Mouse (Mus musculus): ENCODE measurements around the gene Elp6. TPM values are rescaled to one million over a fixed set of nuclear protein-coding genes. Genes with fewer than 3 reads are reported as not detected.

The Elp6 gene
- polyA plus RNA-seq, 1 experiment from 2014 or later: 11.7 TPM

DNA sequence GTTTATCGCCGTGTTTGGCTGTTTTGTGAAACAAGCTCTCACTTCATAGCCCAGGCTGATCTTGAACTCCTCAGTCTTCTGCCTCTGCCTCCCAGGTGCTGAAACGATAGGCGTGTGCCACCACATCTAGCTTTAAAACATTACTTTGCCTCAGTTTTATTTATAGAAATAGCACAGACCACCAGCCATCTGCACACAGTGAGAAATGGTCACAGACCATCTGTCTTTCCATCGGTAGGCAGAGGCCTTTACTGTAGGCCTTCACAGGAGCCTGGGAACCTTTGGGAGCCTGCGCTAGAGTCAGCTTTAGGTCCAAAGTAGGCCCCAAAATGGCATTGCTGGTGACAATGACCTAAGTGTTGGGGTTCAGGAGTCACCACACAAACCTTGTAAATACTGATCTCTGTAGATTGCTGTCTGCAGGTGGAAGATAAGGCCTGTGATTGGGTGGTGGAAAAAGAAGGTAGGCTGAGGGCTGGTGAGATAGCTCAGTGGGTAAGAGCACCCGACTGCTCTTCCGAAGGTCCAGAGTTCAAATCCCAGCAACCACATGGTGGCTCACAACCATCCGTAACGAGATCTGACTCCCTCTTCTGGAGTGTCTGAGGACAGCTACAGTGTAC is 20.8 kb upstream of the Elp6 start:
- Histone ChIP-seq H3K27ac (no peak overlapping the region), H3K36me3 (no peaks in the 10 kb centered on the region), H3K9ac (no peak overlapping the region), H3K4me2 (no peak overlapping the region), H3K9me3 (replicated peaks) (no peaks in the 10 kb centered on the region), H3K27me3 (no peaks in the 10 kb centered on the region), H3K4me1 (replicated peaks) (no peaks in the 10 kb centered on the region), H3K4me3 (no peak overlapping the region)
- 90% methylated on average over 10 of the region's 10 CpGs for WGBS
- ATAC-seq (replicated peaks; ENCODE audit: insufficient number of reproducible peaks, insufficient read depth, low FRiP score, low read depth): no peak

DNA sequence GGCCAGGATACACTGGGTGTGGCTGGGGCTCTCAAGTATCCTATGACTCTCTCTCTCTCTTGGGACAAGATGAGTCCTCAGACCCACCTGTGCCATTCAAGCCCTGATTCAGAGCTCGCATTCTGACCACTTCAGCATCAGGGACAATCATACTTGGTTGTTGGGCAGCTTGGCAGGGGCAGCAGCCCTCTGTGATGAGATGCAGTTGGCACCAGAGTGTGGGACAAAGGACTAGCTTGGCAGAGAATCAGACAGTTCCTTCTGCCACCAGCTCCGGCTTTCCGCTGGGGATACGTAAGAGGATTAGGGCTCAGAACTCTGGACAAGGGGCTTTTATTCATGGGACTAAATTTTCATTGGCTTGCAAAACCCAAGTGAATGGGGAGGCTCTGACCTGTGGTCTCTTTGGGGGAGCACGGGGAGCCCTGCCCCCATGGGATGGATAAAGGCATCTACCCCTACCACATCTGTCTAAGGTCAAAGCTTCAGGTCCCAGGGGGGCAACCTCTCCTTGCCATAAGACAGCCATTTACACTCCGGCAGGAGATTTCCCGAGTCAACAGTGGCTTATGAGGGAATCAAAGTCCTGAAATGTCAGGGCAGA is 17.6 kb upstream of the Elp6 start:
- ATAC-seq (replicated peaks; ENCODE audit: insufficient number of reproducible peaks, insufficient read depth, low FRiP score, low read depth): no peak
- Histone ChIP-seq H3K27ac (no peak overlapping the region), H3K36me3 (no peaks in the 10 kb centered on the region), H3K4me1 (replicated peaks) (no peaks in the 10 kb centered on the region), H3K27me3 (no peaks in the 10 kb centered on the region), H3K4me3 (no peak overlapping the region), H3K4me2 (no peak overlapping the region), H3K9me3 (replicated peaks) (no peaks in the 10 kb centered on the region), H3K9ac (no peak overlapping the region)
- 70% methylated on average over 7 of the region's 7 CpGs for WGBS

DNA sequence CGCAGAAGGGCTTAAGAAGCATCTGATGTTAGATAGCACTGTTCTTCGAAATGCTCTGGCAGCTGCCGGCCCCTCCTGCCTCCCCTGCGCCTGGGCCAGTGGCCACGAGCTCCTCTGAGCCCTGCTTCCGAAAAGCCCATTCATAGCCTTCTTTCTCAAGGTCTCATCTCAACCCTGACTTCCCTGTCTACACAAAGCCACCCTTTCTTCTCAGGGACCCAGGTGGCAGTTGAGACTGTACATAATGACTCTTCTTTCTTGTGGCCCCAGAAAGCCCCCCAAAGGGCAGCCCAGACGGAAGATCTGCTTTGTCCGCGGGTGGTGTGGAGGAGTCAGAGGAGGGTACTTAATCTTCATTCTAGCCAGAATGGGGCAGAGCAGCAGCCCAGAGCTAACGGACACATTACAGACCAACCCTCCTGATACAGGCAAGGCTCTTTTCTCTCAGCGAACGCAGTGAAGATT is 11.7 kb upstream of the Elp6 start:
- H3K9ac ChIP-seq: no peak overlapping the region
- ATAC-seq (replicated peaks; ENCODE audit: insufficient number of reproducible peaks, insufficient read depth, low FRiP score, low read depth): no peak
- no peak overlapping the region for H3K4me3 ChIP-seq
- H3K27me3 ChIP-seq: no peaks in the 10 kb centered on the region
- H3K36me3 ChIP-seq: no peaks in the 10 kb centered on the region
- 56% methylated on average over 12 of the region's 12 CpGs for WGBS
- no peak overlapping the region for H3K27ac ChIP-seq
- no peak overlapping the region for H3K4me2 ChIP-seq
- H3K4me1 ChIP-seq (replicated peaks): no peaks in the 10 kb centered on the region
- no peaks in the 10 kb centered on the region for H3K9me3 ChIP-seq (replicated peaks)

DNA sequence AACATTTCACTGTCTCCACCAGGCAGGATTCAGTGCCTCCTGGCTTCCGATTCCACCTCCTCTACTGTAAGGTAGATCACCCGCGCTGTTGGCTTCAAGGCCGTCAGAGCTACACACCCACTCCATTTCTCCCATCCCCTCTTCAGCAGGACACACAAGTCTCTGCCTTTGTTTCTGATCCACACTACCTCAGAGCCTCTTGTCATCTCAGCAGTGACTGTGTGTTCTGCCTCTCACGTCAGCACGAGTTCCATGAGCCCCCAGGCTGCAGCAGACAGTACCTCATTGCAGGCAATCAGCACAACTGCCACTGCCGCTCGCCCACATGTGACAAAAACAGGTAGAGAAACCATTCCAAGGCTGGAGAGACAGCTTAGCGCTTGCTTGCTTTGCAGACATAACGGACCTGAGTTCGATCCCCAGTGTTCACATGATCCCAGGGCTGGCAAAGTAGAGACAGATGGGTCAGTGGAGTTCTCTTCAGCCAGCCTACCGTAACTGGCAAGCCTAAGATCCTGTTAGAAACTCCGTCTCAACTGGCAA is 11.0 kb upstream of the Elp6 start:
- no peak for ATAC-seq (replicated peaks; ENCODE audit: insufficient number of reproducible peaks, insufficient read depth, low FRiP score, low read depth)
- Histone ChIP-seq H3K4me3 (no peak overlapping the region), H3K9ac (no peak overlapping the region), H3K27ac (no peak overlapping the region), H3K36me3 (no peaks in the 10 kb centered on the region), H3K4me1 (replicated peaks) (no peaks in the 10 kb centered on the region), H3K4me2 (no peak overlapping the region), H3K9me3 (replicated peaks) (no peaks in the 10 kb centered on the region), H3K27me3 (no peaks in the 10 kb centered on the region)
- 81% methylated on average over 13 of the region's 13 CpGs for WGBS

DNA sequence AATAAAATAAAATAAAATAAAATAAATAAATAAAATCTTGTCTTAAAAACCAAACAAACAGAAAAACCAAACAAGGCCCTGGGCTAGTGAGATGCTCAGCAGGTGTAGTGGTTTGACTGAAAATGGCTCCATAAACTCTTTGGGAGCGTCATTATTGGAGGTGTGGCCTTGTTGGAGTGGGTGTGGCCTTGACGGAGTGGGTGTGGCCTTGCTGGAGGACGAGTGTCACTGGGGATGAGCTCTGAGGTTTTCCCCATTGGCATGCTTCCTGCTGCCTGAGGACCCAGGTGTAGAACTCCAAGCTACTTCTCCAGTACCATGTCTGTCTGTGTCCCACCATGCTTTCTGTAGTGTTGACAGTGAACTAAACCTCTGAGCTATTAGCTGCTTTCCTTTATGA is 10.2 kb upstream of the Elp6 start:
- Histone ChIP-seq H3K27me3 (no peaks in the 10 kb centered on the region), H3K4me3 (no peak overlapping the region), H3K27ac (no peak overlapping the region), H3K4me2 (no peak overlapping the region), H3K36me3 (no peaks in the 10 kb centered on the region), H3K9me3 (replicated peaks) (no peaks in the 10 kb centered on the region), H3K9ac (no peak overlapping the region), H3K4me1 (replicated peaks) (no peaks in the 10 kb centered on the region)
- no peak for ATAC-seq (replicated peaks; ENCODE audit: insufficient number of reproducible peaks, insufficient read depth, low FRiP score, low read depth)
- WGBS: 35% methylated on average over 3 of the region's 3 CpGs

DNA sequence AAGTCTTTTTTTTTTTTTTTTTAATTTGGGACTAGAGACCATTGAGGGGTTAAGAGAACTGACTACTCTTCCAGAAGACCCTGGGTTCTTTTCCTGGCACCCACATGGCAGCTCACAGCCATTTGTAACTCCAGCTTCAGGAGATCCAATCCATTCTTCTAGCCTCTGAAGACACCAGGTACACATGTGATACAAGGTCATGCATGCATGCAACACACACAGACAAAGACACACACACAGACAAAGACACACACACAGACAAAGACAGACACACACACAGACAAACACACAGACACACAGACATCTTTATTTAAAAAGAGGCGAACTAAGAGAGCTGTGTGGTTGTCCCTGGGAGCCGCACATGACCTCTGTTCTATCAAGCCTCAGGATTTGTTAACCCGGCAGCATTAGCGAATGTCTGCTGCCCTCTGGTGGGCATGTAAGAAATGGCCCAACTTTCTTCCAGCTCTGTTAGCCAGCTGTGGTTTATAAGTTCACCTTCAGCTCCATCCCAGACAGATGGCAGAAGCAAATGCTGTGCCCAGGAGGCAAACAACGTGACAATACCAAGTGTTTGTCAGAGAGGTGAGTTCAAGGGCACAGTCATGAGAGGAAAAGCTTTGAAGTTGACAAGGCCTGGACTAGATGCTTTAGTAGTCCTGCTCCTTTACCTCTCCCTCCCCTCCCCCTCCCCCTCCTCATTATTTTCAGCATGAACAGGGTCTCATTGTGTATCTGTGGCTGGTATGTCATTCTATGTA is 7.9 kb upstream of the Elp6 start:
- Histone ChIP-seq H3K36me3 (no peaks in the 10 kb centered on the region), H3K9me3 (replicated peaks) (0 out of 2 replicates have a peak, but pooled peaks cover 4% of the 10 kb centered on the region), H3K27ac (no peak overlapping the region), H3K9ac (no peak overlapping the region), H3K4me2 (no peak overlapping the region), H3K4me3 (no peak overlapping the region), H3K4me1 (replicated peaks) (no peaks in the 10 kb centered on the region), H3K27me3 (no peaks in the 10 kb centered on the region)
- no peak; the same call in 1 of the 2 replicates for ATAC-seq (replicated peaks; ENCODE audit: insufficient number of reproducible peaks, insufficient read depth, low FRiP score, low read depth)
- 6% methylated on average over 5 of the region's 5 CpGs for WGBS

DNA sequence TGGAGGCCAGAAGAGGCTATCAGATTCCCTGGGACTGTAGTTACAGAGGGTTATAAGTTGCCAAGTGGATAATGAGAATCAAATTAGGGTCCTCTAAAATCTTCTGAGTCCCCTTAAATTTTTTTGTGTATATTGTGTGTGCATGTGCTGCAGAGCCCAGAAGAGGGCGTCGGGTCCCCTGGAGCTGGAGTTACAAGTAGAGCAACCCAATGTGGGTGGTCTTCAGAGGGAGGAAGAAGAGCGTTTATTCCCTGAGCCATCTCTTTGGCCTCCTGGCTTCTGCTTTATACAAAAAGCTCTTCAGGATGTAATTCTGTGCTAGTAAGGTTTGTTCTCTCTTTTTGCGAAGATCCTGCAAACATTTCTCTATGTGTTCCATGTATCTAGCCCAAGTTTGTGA is 457 bp upstream of the Elp6 start:
- Histone ChIP-seq H3K4me2 (peak overlapping the region; percentile 88), H3K9ac (peak overlapping the region; percentile 68), H3K4me3 (peak overlapping the region; percentile 69), H3K27me3 (no peaks in the 10 kb centered on the region), H3K9me3 (replicated peaks) (0 out of 2 replicates have a peak, but pooled peaks cover 4% of the 10 kb centered on the region), H3K36me3 (no peaks in the 10 kb centered on the region), H3K27ac (peak overlapping the region; percentile 89), H3K4me1 (replicated peaks) (peaks cover 7% of the 10 kb centered on the region)
- WGBS: 5% methylated on average over 4 of the region's 4 CpGs
- ATAC-seq (replicated peaks; ENCODE audit: insufficient number of reproducible peaks, insufficient read depth, low FRiP score, low read depth): no peak

DNA sequence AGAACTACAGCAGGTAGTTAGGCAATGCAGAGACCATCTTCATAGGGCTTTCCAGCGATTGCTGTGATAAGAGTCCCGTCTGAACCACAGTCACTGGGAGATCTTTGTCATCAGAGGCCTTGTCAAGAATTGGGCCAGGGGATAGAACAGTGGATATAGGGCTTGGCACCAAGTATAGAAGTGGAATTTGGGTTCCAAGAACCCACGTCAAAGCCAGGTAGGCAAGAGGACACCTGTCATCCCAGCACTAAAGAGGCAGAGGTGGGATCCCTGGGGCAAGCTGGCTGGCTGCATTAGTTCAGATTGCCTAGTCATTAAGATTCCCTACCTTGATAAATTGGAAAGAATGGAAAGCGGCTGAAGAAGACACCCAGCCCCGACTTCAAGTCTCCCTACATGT is 1.4 kb downstream of the Elp6 start:
- Histone ChIP-seq H3K9ac (no peak overlapping the region), H3K4me3 (no peak overlapping the region), H3K9me3 (replicated peaks) (0 out of 2 replicates have a peak, but pooled peaks cover 4% of the 10 kb centered on the region), H3K4me2 (no peak overlapping the region), H3K4me1 (replicated peaks) (peaks cover 7% of the 10 kb centered on the region), H3K27ac (no peak overlapping the region), H3K36me3 (peaks cover 11% of the 10 kb centered on the region; the same call in 1 of the 2 replicates), H3K27me3 (no peaks in the 10 kb centered on the region)
- 80% methylated on average over 5 of the region's 5 CpGs for WGBS
- ATAC-seq (replicated peaks; ENCODE audit: insufficient number of reproducible peaks, insufficient read depth, low FRiP score, low read depth): no peak

DNA sequence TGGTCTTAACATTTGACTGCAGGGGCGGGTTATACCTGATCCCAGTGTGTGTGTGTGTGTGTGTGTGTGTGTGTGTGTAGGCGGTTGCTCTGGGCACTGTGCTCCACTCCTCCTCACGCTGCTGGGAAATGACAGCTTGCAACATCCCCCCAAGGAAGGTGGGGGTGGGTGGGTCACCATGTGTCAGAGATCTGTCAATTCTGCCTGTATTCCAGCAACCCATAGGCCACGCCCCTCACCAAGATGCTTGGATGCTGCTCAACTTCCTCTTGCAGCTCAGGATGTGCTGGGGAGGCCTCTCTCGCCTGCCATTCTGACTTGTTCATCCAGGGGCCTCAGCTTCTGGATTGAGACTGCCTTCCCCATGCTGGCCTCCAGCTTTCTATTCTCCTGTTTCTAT is 9.7 kb downstream of the Elp6 start:
- Histone ChIP-seq H3K4me1 (replicated peaks) (no peaks in the 10 kb centered on the region), H3K4me2 (no peak overlapping the region), H3K27ac (no peak overlapping the region), H3K9me3 (replicated peaks) (no peaks in the 10 kb centered on the region), H3K9ac (no peak overlapping the region), H3K4me3 (no peak overlapping the region), H3K36me3 (peaks cover 30% of the 10 kb centered on the region; the same call in 1 of the 2 replicates), H3K27me3 (no peaks in the 10 kb centered on the region)
- ATAC-seq (replicated peaks; ENCODE audit: insufficient number of reproducible peaks, insufficient read depth, low FRiP score, low read depth): no peak
- WGBS: 72% methylated on average over 5 of the region's 5 CpGs

DNA sequence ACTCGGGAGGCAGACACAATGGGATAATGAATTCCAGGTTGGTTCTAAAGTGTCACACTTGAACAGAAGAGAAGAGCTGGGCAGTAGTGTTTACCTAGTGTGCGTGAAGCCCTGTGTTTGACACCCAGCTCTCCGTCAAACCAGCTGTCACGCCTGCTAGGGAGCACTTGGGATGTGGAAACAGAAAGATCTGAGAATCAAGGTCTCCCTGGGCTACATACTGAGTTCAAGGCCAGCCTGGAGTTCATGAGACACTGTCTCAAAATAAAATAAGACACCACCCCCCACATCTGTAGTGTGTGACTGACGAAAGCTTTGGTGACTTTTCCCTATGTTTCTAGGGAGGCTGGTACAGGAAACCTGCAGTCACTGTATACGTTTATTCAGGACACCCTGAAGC is 10.4 kb downstream of the Elp6 start:
- H3K4me1 ChIP-seq (replicated peaks): no peaks in the 10 kb centered on the region
- H3K27me3 ChIP-seq: no peaks in the 10 kb centered on the region
- H3K4me2 ChIP-seq: no peak overlapping the region
- no peak overlapping the region for H3K9ac ChIP-seq
- H3K9me3 ChIP-seq (replicated peaks): no peaks in the 10 kb centered on the region
- H3K4me3 ChIP-seq: no peak overlapping the region
- ATAC-seq (replicated peaks; ENCODE audit: insufficient number of reproducible peaks, insufficient read depth, low FRiP score, low read depth): no peak
- 89% methylated on average over 6 of the region's 6 CpGs for WGBS
- H3K36me3 ChIP-seq: peaks cover 24% of the 10 kb centered on the region; the same call in 1 of the 2 replicates
- no peak overlapping the region for H3K27ac ChIP-seq

DNA sequence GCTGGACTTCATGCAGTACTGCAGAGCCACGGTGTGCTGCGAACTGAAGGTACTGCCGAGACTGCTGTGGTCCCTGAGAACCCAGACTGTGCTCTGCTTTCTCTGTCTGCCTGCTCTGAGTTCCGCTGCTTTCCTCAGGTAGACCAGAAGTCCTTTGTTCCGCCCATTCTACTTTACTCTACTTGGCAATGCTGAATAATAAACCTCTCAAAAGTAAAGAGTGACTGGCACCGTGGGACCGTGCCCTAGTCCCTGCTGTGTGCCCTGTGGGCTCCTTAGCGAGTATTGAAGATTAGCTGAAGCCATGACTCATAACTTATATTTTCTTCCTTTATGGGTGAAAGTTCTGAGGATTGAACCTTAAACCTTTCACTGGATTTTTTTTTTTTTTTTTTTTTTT is 10.9 kb downstream of the Elp6 start:
- Histone ChIP-seq H3K36me3 (peaks cover 19% of the 10 kb centered on the region; the same call in 1 of the 2 replicates), H3K9me3 (replicated peaks) (no peaks in the 10 kb centered on the region), H3K27ac (no peak overlapping the region), H3K4me3 (no peak overlapping the region), H3K4me2 (no peak overlapping the region), H3K4me1 (replicated peaks) (no peaks in the 10 kb centered on the region), H3K9ac (no peak overlapping the region), H3K27me3 (no peaks in the 10 kb centered on the region)
- no peak for ATAC-seq (replicated peaks; ENCODE audit: insufficient number of reproducible peaks, insufficient read depth, low FRiP score, low read depth)
- WGBS: 90% methylated on average over 8 of the region's 8 CpGs
